Mouse (Mus musculus): ENCODE measurements around the gene Use1. TPM values are rescaled to one million over a fixed set of nuclear protein-coding genes. Genes with fewer than 3 reads are reported as not detected.
A peak's percentile ranks its signal among the peaks of the same experiment; 100 is the strongest.

Gene Use1
- total and polyA plus RNA-seq, 3 experiments, result 69.6 to 130 (median 98.7) TPM

- Histone ChIP-seq H3K27ac (ENCODE audit: insufficient read depth, low read depth) (peak overlapping the region; percentile 29; the same call in 1 of the 2 replicates), H3K79me2 (replicated peaks; ENCODE audit: control insufficient read depth, extremely low read depth, insufficient read depth, poor library complexity, severe bottlenecking) (peaks cover 7% of the 10 kb centered on the region; the same call in 1 of the 2 replicates), H3K4me3 (replicated peaks in 1 of 3; ENCODE audit: low read depth in 2 of 3, low read length in 2 of 3, poor library complexity in 1 of 3) (peak overlapping the region; percentile 83 to 93 (median 90)), H3K4me1 (ENCODE audit: control insufficient read depth in 1 of 2, insufficient read depth in 2 of 2) (peaks cover 11 to 34% of the 10 kb centered on the region in 2 experiments), H3K9ac (ENCODE audit: insufficient read depth, low read depth) (peak overlapping the region; percentile 49), H3K4me2 (ENCODE audit: insufficient read depth, low read depth, poor library complexity, severe bottlenecking) (peak overlapping the region; percentile 35; the same call in 1 of the 2 replicates), H3K36me3 (replicated peaks in 1 of 2; ENCODE audit: control insufficient read depth in 1 of 2, insufficient read depth in 1 of 2, low read length in 1 of 2) (peaks cover 43 to 69% of the 10 kb centered on the region in 2 experiments), H3K9me3 (replicated peaks; ENCODE audit: low read length) (no peaks in the 10 kb centered on the region), H3K27me3 (replicated peaks) (no peaks in the 10 kb centered on the region)
- in situ Hi-C loops (cut with MboI; ENCODE audit: low pct_ligation_motif_present, low pct_unique_long_range_greater_than_20kb, low sequenced_read_pairs) (loop anchor here (5.0 kb wide), 1 partner anchor 34 kb away; the partner anchor contains the start of gene Ocel1), dilution Hi-C loops (cut with MboI; ENCODE audit: extremely low pct_ligation_motif_present, extremely low pct_unique_long_range_greater_than_20kb, low sequenced_read_pairs) (no loop called here)
- DNase-seq (ENCODE audit: extremely low read depth), result peak; percentile 81
- TF ChIP-seq TBP (conservative IDR thresholded peaks at IDR 0.05; ENCODE audit: low read depth, low read length) (no peak), ETS1 (conservative IDR thresholded peaks at IDR 0.05; ENCODE audit: low read depth, low read length) (no peak), ZNF384 (IDR thresholded peaks at IDR 0.05; ENCODE audit: low read depth, low read length) (no peak), SMC3 (IDR thresholded peaks at IDR 0.05; ENCODE audit: low read depth, low read length) (peak; percentile 94), TCF12 (IDR thresholded peaks at IDR 0.05; ENCODE audit: low read depth, low read length) (peak; percentile 64), ZKSCAN1 (IDR thresholded peaks at IDR 0.05; ENCODE audit: borderline replicate concordance, low read depth, low read length) (no peak), USF1 (IDR thresholded peaks at IDR 0.05; ENCODE audit: low read depth, low read length) (no peak), RAD21 (IDR thresholded peaks at IDR 0.05; ENCODE audit: low read depth, low read length) (peak; percentile 83), KAT2A (IDR thresholded peaks at IDR 0.05; ENCODE audit: insufficient replicate concordance, low read length) (0 out of 2 replicates have a peak, but pooled peaks have one; percentile 40), E2F4 (IDR thresholded peaks at IDR 0.05; ENCODE audit: insufficient replicate concordance, low read depth, low read length) (no peak), NELFE (IDR thresholded peaks at IDR 0.05; ENCODE audit: low read depth, low read length) (peak; percentile 66), ZC3H11A (IDR thresholded peaks at IDR 0.05; ENCODE audit: low read depth, low read length) (peak; percentile 22; the same call in 1 of the 2 replicates), GABPA (IDR thresholded peaks at IDR 0.05; ENCODE audit: insufficient replicate concordance, low read depth, low read length) (no peak), PAX5 (IDR thresholded peaks at IDR 0.05; ENCODE audit: low read length) (no peak), EP300 (IDR thresholded peaks at IDR 0.05; ENCODE audit: low read length) (no peak), SIN3A (IDR thresholded peaks at IDR 0.05; ENCODE audit: low read length) (peak; percentile 95), MAFK (IDR thresholded peaks at IDR 0.05; ENCODE audit: insufficient replicate concordance, low read length) (no peak), ELF1 (IDR thresholded peaks at IDR 0.05; ENCODE audit: low read depth, low read length) (peak; percentile 40; the same call in 1 of the 2 replicates), UBTF (IDR thresholded peaks at IDR 0.05; ENCODE audit: low read depth, low read length) (peak; percentile 56; the same call in 1 of the 2 replicates), RCOR1 (conservative IDR thresholded peaks at IDR 0.05; ENCODE audit: low read depth, low read length) (no peak), NRF1 (IDR thresholded peaks at IDR 0.05; ENCODE audit: low read depth, low read length) (peak; percentile 75), USF2 (conservative IDR thresholded peaks at IDR 0.05; ENCODE audit: low read depth, low read length) (no peak), CHD1 (IDR thresholded peaks at IDR 0.05; ENCODE audit: low read depth, low read length) (no peak), MEF2A (IDR thresholded peaks at IDR 0.05; ENCODE audit: borderline replicate concordance, low read depth, low read length) (0 out of 2 replicates have a peak, but pooled peaks have one; percentile 42), JUND (conservative IDR thresholded peaks at IDR 0.05; ENCODE audit: low read depth, low read length) (no peak), CHD2 (IDR thresholded peaks at IDR 0.05; ENCODE audit: low read length) (no peak), MXI1 (IDR thresholded peaks at IDR 0.05; ENCODE audit: low read depth, low read length) (peak; percentile 95), JUN (IDR thresholded peaks at IDR 0.05; ENCODE audit: insufficient read depth, low read depth, low read length) (no peak), MYC (IDR thresholded peaks at IDR 0.05; ENCODE audit: low read depth, low read length) (peak; percentile 80), MAZ (IDR thresholded peaks at IDR 0.05; ENCODE audit: low read depth, low read length) (no peak), HCFC1 (IDR thresholded peaks at IDR 0.05; ENCODE audit: low read depth, low read length) (peak; percentile 42; the same call in 1 of the 2 replicates), ZMIZ1 (IDR thresholded peaks at IDR 0.05; ENCODE audit: low read depth, low read length) (peak; percentile 63), POLR2AphosphoS2 (IDR thresholded peaks at IDR 0.05; ENCODE audit: low read depth, low read length) (no peak), BHLHE40 (IDR thresholded peaks at IDR 0.05; ENCODE audit: low read depth, low read length) (peak; percentile 79), IRF4 (IDR thresholded peaks at IDR 0.05; ENCODE audit: low read depth, low read length) (peak; percentile 58; the same call in 1 of the 2 replicates), POLR2A (IDR thresholded peaks at IDR 0.05; ENCODE audit: low read depth, low read length) (peak; percentile 36; the same call in 1 of the 2 replicates), CTCF (conservative IDR thresholded peaks at IDR 0.05 in 1 of 2, IDR thresholded peaks at IDR 0.05 in 1 of 2; ENCODE audit: low read depth in 2 of 2, low read length in 2 of 2) (peak; percentile 40 to 96; a peak in 3 of 4 replicates)
These were observed 39.7 kb downstream of the Use1 start for GRCm38 (mm10) chr8:71406099-71407015.

Measured in CH12.LX (cell line).